Mouse (Mus musculus): ENCODE data around the gene Mta3.

- TF ChIP-seq CTCF (IDR thresholded peaks at IDR 0.05; ENCODE audit: low read depth) (no peak), EP300 (optimal IDR thresholded peaks at IDR 0.05) (no peak)
Measured at GRCm38 (mm10) chr17:83843780-83844179, 137.8 kb downstream of the Mta3 start.

All from stomach, postnatal 0 days (tissue).